Mouse (Mus musculus): ENCODE measurements around the gene Cinp.

Cinp gene

DNA sequence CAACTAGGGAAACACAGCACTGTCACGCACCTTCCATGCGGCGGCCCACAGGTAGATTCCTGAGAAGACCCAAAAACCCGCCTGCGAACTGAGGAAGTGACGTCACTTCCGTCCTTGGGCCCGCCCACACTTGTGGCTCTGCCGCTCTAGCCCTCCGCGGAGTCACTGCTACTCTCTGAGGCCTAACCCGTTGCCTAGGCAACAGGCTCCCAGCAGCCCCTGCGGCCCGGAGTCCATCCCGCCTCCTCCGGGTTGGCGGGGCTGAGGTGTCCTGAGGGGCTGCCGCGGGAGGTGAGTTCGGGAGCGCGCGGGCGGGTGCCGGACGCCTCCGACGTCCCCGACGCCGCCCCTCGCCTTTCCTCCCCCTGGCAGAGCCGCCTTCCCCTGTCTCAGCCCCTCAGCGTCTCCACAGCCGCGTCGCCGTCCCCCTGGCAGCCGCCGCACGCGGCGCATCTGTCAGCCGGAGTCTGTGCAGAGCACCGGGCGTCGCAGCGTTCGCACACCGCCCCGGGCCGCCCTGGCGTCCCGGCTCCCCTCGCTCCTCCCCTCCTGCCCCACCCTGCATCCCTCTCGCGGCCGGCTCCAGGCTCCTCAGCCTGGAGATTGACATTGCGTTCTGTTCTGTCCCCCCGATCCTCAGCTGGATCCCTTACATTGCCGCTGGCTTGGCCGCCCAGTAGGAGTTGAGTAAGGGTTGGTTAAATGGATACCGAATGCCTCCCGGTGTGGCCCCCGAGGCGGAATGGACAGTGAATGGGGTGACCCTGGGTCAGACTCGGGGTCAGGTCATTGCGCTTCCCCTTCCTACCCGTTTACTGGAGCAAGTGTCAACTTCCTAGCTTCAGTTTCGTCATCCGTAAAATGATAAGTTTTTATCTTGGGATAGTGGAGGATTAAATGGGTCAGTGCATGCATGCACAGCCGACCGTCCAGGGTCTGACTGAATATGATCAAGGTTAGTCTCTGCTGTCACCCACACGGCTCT is at the start of gene Cinp, which contains the start of gene Tecpr2:
Cinp (minus strand) TSS at position 110 of the 985 bp plus-strand sequence.
Tecpr2 (plus strand) TSS at position 229 of the 985 bp plus-strand sequence.
- DNase-seq (ENCODE audit: low spot score): peak; percentile 93

DNA sequence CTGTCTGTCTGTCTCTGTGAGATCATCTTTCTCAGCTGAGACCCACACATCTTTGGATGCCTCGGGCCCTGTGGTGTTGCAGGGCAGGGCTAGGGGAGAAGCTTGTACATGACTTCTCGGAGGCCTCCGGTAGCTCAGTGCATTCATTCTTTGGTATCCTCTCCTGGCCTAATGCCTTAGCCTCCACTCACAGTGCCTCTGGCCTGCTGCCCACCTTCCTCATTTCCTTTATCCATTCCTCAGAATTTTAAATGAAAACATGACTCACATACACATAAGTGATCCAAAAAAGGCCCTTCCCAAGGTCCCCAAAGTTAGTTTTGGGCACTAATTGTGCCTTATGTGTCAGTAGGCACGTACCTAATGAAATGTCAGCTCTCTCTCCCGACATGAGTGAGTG is 48.6 kb upstream of the Cinp start:
- DNase-seq (ENCODE audit: low spot score): no peak

DNA sequence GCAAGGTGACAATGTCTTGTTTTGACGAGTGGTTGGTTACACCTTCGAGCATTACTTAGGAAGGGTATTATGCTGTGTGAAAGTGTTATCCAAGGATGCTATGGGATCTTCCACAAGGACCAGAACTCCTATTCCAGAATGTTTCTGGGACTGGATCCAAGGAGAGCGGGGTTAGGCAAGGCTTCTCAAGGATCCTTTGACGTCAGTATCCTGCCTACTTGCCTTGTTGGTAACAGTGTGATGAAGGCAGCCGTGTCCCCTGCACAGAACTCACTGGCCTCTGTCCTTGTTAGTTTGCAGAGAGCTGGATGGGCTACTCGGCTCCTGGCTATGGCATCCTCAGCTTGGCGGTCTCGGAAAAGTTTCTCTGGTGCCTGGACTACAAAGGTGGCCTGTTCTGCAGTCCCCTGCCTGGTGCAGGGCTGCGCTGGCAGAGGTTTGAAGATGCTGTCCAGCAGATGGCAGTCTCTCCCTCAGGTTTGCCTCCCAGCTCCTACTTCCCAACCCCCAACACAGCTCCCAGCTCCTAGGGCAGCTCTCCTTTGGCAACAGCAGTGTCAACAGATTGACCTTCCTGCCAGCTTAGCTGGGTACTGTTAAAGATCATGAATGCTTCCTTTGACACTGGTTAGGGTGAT is 47.2 kb upstream of the Cinp start:
- DNase-seq (ENCODE audit: low spot score): peak; percentile 77

DNA sequence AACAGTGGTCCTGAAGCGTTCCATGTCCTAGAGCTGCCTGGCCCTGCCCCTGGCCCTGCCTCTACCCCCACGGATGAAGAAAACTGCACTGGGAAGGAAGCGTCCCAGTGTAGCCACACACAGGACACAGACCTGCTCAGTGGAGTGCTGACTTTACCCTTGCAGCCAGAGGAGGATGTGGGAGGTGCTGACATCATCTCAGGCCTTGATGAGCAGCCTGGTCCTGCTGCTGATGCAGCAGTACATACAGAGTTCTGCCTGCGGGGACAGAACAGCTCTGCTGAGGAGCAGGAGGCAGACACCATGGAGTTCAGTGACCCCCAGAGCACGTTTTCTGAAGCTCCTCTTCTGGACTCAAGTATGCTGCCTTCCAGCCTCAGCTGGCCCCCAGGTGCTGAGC is 43.9 kb upstream of the Cinp start:
- no peak for DNase-seq (ENCODE audit: low spot score)

DNA sequence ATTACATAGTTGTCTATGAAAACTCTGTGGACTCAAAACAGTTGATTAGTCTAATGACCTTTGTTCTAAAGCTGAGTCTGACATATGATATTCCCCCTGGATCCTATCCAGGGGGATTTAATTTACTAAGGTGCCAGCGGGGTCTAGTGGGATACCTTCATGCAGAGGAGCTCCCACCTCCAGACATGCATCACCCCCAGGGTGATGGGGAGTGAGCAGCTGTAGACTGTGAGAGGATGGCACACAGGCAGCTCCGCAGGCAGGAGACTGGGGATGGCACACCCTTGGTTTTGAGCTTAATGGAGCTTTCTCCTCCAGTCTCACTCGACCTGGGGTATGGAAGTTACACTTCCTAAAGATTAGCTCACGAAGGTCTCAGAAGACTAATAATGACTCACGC is 32.6 kb upstream of the Cinp start:
- no peak for DNase-seq (ENCODE audit: low spot score)

DNA sequence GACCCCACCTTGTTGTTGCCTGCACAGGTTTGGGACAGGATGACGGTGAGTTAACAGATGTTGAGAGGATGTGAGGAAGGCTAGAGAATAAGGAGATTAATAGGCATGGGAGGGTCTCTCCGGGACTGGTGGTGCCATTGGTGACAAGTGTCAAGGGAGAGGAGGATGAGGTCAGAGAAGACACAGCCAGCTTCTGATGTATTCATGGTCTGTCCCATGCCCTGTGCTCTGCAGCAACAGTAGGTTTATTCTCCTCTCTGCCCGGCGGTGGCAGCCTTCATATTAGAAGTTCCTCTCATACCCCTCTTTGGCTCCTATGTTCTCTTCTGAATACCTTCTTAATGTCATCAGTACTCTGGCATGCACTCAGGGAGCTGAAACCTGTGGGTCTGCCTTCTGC is 31.3 kb upstream of the Cinp start:
- no peak for DNase-seq (ENCODE audit: low spot score)

DNA sequence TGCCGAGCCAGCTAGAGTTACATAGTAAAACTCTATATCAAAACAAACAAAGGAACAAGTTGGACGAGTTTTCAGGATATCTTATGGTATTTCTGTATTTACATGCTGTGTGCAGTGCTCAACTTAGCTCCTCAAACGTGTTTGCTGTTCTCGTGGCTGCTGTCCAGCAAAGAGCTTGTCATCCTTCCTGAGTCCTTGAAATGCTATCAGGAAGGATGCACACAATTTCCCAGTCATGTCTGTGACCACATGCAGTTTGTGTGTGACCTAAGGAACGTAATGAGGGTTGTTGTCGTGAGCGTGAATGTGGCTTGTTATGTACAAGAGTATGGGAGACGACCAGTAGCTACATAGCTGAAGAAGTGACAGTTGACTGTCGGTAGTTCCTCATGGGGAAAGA is 26.8 kb upstream of the Cinp start:
- DNase-seq (ENCODE audit: low spot score): no peak

DNA sequence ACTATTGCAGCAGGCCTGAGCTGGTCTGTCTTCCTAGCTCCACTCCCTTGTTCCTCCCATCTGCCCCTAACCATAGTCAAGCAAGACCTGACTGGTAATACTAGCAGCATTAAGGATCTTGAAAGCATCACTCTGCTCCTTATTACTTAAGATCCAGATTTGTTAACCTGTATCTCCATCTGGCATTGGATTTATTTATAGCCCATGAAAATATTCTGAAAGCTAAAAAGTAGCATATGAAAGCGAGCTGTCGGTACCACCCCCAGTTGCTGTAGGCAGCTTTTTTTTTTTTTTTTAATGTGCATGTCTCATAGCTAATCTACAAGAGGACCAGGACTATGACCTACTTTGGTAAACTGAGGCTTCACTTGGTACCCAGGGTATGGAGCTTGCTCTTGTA is 21.0 kb upstream of the Cinp start:
- no peak for DNase-seq (ENCODE audit: low spot score)

DNA sequence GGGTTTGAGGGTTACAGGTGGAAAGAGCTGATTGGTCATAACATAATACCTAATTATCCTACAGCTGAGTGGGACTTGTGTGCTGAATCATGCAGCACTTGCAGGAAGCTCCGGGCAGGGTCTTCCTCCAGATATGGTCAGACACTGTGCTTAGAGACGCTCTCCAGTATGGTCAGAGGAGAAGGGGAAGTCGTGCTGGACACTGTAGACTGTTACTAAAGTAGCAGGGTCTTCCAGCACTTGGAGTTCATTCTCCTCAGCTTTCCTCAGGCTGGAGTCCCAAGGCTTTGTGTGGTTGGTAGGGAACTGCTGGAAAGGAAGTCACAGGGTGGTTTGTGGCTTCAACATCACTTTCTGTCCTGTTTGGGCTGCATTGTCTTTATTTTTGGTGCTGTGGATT is 18.9 kb upstream of the Cinp start:
- DNase-seq (ENCODE audit: low spot score): no peak

DNA sequence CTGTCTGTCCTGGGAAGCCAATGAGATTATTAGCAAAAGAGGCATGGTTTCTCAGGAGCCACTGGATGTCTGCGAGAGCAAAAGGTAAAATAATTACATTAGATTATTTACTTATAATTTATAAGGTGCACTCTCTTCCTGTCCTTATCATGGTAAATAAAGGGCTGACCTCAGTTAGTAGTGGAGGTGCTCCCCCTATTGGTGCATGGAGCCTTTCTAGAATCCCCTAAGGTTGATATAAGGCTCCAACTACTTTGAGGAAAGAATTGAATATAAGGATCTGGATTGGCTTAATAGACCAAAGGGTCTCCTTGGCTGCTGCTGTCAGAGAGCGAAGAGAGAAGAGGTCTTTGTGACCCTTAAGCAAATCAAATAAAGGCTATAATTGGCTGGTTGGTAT is 14.6 kb upstream of the Cinp start:
- no peak for DNase-seq (ENCODE audit: low spot score)

DNA sequence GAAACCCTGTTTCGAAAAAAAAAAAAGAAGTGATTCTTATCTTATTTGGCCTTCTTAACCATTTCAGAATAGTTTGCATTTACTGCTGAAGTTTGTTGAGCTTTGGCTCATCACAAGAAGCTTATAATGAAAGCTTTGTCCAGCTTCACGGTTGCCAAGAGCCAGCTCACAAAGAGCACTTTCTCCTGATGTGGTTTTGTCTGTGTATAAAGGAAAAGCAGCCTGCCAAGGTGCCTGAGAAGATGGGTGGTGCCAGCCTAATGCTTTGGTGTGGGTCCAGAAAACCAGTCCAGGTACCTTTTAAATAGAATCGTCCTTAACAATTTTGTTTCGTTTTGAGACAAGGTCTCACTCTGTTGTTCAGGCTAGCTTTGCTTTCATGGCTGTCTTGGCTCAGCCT is 13.2 kb upstream of the Cinp start:
- DNase-seq (ENCODE audit: low spot score): no peak

DNA sequence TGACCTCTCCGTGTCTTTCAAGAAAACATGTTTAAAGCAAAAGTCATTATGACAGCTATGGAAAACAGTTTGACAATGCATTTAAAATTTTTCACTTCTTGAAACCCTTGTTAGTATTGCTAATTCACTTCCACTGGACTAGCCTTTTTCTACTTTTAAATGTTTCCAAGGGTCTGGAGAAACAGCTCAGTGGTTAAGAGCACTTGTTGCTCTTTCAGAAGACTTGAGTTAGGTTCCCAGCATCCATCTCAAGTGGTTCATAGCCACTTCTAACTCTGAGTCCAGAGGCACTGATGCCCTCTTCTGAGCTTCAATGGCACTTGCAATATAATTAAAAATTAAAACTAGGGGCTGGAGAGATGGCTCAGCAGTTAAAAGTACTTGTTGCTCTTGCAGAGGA is 2.9 kb upstream of the Cinp start:
- DNase-seq (ENCODE audit: low spot score): no peak

DNA sequence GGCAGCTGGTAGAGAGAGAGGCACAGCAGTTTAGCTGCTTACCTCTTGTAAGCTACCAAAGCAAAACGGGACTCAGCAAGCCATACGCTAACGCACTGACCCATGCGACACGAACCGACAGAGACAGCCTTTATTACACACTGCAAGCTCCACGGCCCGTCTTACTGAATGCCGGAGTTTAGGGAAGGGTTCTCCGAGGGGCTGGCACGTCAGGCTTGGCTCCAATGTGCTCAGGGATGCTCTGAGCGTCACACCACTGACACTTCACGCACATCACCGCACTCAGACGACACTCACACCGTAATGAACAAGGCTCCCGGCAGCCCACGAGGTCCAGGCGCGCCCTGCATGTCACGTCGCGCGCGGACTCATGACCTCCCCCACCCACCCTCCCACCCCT is 339 bp downstream of the Cinp start:
- DNase-seq (ENCODE audit: low spot score): no peak

DNA sequence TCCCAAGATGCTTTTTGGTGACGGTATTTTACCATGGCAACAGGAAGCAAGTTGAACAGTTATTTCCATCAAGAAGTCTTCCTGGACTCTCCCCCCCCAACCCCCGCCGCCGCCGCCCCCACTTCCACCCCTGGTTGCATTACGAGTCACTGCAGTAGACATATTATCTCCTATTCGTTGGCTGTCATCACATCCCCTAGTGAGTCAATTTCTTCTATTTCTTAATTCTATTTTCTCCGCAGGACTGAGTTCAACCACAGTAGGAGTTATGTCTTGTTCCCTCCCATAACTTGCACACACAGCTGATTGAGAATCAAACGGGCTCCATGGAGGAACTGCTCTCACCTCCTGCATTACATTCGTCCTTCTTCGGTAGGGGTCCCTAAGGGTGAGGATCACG is 839 bp downstream of the Cinp start:
- DNase-seq (ENCODE audit: low spot score): no peak

DNA sequence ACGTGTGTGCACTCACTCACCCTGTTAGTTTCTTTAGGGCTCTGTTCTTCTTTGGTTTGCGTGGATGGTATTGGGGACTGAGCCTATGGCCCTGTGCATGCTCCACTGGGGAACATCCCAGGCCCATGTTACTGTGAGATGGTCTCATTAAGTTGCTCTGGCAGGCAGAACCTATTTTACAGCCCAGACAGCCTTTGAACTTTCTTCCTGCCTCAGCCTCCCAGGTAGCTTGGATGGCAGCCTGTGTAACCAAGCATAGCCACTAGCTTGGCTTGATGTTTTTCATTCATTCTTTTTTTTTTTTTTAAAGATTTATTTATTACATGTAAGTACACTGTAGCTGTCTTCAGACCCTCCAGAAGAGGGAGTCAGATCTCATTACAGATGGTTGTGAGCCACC is 3.7 kb downstream of the Cinp start:
- DNase-seq (ENCODE audit: low spot score): no peak

DNA sequence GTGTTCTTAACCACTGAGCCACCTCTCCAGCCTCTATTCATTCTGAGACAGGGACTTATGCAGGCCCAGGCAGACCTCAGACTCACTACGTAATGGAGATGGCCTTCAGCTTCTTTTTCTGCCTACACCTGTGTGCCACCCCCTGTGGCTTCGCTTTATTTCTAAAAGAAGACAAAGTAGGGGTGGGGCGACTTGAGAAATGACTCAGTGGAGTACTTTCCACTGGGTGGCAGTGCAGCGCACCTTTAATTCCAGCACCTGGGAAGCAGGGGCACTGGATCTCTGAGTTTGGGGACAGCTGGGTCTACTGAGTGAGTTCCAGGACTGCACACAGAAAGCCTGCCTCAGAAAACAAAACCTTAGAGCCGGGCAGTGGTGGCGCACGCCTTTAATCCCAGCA is 6.7 kb downstream of the Cinp start:
- DNase-seq (ENCODE audit: low spot score): no peak

DNA sequence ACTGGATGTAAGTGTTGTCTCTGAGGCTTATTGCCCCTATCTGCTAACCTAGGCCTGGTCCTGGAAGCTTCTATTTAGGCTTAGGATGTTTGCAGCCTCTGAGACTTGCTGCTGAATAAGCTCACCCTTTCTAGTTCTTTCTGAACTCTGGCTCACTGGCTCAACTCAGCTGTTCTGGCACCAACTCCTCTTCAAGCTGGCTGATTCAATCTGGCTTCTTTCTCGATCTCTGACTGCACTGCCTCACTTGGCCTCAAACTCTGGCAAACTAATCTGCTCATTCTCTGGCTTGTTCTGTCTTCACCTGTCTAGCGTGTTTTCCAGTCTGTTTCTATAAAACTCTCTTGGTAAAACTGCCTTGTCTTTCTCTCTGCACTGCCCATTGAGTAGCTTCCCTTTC is 13.6 kb downstream of the Cinp start:
- DNase-seq (ENCODE audit: low spot score): no peak

DNA sequence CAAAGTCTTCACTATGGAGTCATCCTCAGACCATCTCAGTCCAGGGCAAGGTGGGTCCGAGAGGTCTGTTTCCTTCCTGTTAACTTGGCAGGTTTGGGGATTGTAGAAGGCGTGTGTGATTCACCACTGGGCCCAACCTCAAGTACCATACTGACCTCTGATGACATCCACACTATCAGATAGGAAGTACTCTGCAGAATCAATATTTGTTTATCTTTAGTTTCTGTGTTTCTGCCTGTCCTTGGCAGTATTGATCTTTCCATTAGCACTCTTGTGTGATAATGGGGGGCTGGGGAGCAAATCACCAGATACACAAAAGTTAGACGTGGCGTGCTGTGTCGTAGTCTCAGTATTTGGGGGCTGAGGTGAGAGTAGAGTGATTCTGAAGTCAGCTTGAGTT is 17.7 kb downstream of the Cinp start:
- DNase-seq (ENCODE audit: low spot score): no peak

DNA sequence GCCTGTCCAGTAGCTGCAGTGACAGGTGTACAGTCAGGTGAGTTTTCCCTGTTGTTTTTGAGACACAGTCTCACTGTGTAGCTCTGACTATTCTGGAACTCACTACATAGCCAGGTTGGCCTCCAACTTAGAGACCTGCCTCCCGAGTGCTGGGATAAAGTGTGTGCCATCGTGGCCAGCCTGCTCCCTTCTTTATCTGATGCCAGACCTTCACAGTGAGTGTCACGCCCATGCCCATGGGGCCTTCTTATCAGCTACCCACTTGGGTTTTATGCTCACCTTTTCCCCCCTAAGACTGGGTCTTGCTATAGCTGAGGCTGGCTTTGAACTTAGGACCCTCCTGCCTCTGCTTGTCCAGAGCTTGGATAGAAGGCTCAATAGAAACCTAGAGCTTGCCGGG is 18.8 kb downstream of the Cinp start:
- no peak for DNase-seq (ENCODE audit: low spot score)

DNA sequence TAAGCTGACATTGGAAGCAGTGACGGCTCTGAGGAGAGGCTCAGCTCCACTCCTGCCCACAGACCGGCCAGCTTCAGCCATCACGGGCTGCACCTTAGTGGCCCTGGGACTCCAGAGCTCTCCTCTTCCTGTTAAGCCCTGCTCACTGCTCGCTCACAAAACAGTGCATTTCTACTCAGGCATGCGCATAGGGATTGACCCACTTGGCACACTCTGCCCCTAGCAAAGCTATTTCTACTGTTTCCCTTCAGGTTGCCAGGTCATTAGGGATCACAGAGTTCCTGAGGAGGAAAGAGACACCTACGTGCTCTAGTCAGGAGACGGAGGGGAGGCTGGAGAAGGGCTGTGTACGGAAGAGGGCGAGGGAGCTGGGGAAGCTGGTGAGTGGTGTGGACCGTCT is 23.0 kb downstream of the Cinp start:
- no peak for DNase-seq (ENCODE audit: low spot score)

DNA sequence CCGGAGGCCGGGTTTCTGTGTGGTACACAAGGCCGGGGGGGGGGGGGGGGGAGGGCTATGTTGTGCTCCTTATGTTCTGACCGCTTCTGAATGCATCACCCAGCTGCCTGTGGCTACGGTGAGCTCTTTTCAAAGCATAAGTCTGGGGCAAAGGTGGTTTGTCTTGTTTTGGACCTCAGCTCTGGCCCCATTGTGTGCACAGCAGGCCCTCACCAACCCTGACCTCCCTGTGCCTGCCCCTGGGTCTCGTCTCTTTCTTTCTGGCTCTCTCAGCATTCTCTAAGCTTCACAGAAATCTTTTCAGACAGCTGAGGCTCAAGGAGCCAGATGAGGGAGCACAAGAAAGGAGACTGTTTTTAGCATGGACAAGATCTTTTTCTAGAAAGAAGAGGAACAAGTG is 23.4 kb downstream of the Cinp start:
- no peak for DNase-seq (ENCODE audit: low spot score)

DNA sequence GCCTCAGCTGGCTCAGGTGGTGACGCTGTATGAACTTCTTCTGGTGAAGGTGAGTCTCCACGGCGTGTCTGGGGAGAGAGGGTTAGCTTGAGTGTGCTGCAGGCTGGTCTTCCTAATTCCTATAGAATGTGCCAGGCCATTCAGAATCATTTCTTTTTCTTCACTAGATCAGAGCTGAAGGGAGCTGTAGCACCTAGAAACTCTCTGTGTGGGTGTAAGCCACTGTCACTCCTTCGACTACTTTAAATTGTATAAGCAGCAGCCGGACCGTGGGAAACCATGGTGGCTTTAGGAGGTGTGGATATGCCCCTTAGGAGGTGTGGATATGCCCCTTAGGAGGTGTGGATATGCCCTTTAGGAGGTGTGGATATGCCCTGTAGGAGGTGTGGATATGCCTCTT is 24.9 kb downstream of the Cinp start:
- DNase-seq (ENCODE audit: low spot score): no peak

DNA sequence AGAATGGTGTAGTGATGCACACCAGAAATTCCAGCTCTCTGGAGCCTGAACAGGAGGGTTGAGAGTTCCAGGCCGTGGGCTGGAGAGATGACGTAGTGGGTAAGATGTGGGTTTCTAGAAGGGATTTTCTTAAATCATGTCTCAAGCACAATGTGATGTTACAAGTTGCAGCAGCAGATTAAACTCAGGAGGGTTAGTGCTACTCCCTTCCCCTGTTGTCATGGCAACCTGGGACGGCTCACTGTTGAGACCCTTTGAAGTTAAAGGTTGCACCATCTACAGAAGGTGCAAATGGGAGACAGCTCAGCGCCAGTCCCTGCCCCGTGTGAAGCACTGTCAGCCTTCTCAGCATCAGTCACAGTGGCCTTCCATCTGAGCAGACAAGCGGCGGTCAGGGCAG is 27.7 kb downstream of the Cinp start:
- no peak for DNase-seq (ENCODE audit: low spot score)

DNA sequence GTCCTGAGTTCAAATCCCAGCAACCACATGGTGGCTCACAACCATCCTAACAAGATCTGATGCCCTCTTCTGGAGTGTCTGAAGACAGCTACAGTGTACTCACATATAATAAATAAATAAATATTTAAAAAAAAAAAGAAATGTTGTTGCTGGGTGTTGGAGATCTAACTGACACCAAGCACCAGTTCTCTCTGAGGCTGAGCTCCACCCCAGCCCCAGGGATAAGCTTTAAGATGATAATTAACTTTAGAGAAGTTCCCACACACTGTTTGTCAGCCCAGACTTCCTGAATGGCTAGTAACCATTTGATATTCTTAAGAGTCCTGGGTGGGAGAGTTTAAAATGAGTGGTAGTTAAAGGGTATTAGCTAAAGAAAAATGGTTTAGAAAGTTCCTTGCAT is 28.7 kb downstream of the Cinp start:
- DNase-seq (ENCODE audit: low spot score): no peak

All from ovary, postnatal 36 days (tissue).